Mouse (Mus musculus): ENCODE measurements around the gene Fbxl17.

DNA sequence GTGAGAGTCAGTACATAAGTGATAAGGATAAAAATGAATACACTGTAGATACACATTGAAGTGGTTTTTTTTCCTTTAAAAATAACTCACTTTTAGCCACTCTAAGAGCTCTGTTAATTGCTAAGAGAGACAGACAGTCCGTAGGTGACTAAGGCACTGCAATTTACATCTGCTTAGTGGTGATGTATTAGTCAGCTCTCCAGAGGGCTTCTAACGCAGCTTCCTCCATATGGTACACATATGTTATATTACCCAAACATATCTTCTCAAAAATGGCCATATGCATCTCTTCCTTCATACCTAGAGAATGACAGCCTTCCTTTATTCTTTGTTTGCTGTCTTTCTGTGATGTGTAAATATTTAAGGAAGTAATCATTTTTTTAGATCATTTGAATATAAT, 353.3 kb downstream of the Fbxl17 start:
- TF ChIP-seq CTCF (IDR thresholded peaks at IDR 0.05; ENCODE audit: low read depth, low read length), result no peak
- no peak for TF ChIP-seq POLR2AphosphoS5 (IDR thresholded peaks at IDR 0.05; ENCODE audit: insufficient replicate concordance, low read depth, low read length)
- TF ChIP-seq GATA1 (IDR thresholded peaks at IDR 0.05; ENCODE audit: borderline replicate concordance, low read length), result no peak
